Mouse (Mus musculus) ES-E14 (cell line): ENCODE measurements at regions not wholly inside any gene's neighbourhood (a gene's known extent, or its start where the extent isn't known, plus 50 kb on each side); places are given as distances from the start of the nearest gene placed in this dataset.

Experiments
- CHD2 ChIP-seq: IDR thresholded peaks from 2 replicates; pipeline ENCODE4 v1.6.1; 2014; ENCODE audit warnings: mild to moderate bottlenecking, low read depth, low read length, inconsistent platforms
- HCFC1 ChIP-seq: IDR thresholded peaks from 2 replicates; pipeline ENCODE4 v1.6.1; 2012; ENCODE audit warnings: low read length, inconsistent platforms, borderline replicate concordance; ENCODE audit not compliant: insufficient read depth
- MAFK ChIP-seq: IDR thresholded peaks from 2 replicates; pipeline ENCODE4 v1.6.1; 2014; ENCODE audit warnings: mild to moderate bottlenecking, low read depth, low read length, inconsistent platforms; ENCODE audit not compliant: insufficient read depth
- ZC3H11A ChIP-seq: IDR thresholded peaks from 2 replicates; pipeline ENCODE4 v1.6.1; 2012; ENCODE audit warnings: low read depth, mild to moderate bottlenecking, inconsistent platforms, low read length, borderline replicate concordance
- ZNF384 ChIP-seq: IDR thresholded peaks from 2 replicates; pipeline ENCODE4 v1.6.1; 2012; ENCODE audit warnings: low read depth, low read length, inconsistent platforms

DNA sequence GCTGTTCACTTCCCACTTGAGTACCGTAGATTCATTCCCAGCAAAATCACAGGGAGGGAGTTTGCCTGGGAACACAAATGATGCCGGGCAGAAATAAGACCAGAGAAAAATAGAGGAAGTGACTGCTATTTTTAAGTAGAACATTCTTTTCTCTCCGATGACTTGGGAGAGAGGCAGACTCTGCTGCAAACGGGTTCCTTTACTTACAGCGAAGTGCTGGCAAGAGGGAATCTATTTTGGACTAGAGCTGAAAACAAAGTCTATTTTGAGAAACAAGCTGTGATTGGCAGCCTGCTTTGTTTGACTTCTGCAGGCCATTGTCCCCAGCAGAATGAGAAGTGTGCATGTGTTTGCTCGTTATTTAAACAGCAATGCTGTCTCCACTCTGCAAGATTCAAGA lies 78.2 kb upstream of the Tmem132c start:
- no peak for TF ChIP-seq HCFC1
- TF ChIP-seq ZNF384 = no peak
- TF ChIP-seq CHD2 = no peak
- no peak for TF ChIP-seq ZC3H11A
- no peak for TF ChIP-seq MAFK
